Mouse (Mus musculus) olfactory bulb, adult 2 months (tissue): ENCODE results near the gene Rorb. TPM values are rescaled to one million over a fixed set of nuclear protein-coding genes. Genes with fewer than 3 reads are reported as not detected.

ENCODE experiments used
- H3K27ac ChIP-seq: fragments of 200-500 bp; 2 replicates; pipeline ENCODE4 v1.5.1; 2012; ENCODE audit warnings: low read depth, low read length; ENCODE audit not compliant: insufficient read depth
- H3K4me1 ChIP-seq: fragments of 200-500 bp; 2 replicates; pipeline ENCODE4 v1.6.1; 2012; ENCODE audit warnings: low read length; ENCODE audit not compliant: control insufficient read depth, insufficient read depth
- H3K4me3 ChIP-seq: fragments of 200-500 bp; 2 replicates; pipeline ENCODE4 v1.5.1; 2012; ENCODE audit warnings: mild to moderate bottlenecking, low read depth, low read length, moderate library complexity; ENCODE audit not compliant: insufficient read depth
- CTCF ChIP-seq: fragments of 200-500 bp; IDR thresholded peaks from 2 replicates; pipeline ENCODE4 v1.5.1; 2012; ENCODE audit warnings: low read depth, mild to moderate bottlenecking, low read length, moderate library complexity; ENCODE audit not compliant: insufficient read depth
- POLR2A ChIP-seq: fragments of 200-500 bp; IDR thresholded peaks from 2 replicates; pipeline ENCODE4 v1.6.1; 2012; ENCODE audit warnings: mild to moderate bottlenecking, low read depth, low read length, moderate library complexity; ENCODE audit not compliant: insufficient read depth
- WGBS: fragments of 180-500 bp; shearing (Covaris S2); methylation state at CpG from one replicate; pipeline ENCODE4 v1.1.7; 2018; 5-methylcytosine and 5-hydroxymethylcytosine counted together
- polyA plus RNA-seq: library from polyadenylated mRNA; stranded (reverse); fragments of >200 nt; gene quantifications from 2 replicates; pipeline ENCODE4 v1.2.4, GENCODE M21; 2012; ENCODE audit warnings: low replicate concordance; ENCODE audit not compliant: missing spikeins, insufficient read depth, insufficient read length

Rorb gene
- not detected in 2 replicates for polyA plus RNA-seq

GRCm38 (mm10) chr19:19110793-19111427, at the start of gene Rorb:
Rorb (minus strand) TSS chr19:19111196.
- TF ChIP-seq CTCF, result no peak
- TF ChIP-seq POLR2A, result no peak
- no peak within 1 kb of the TSS for H3K27ac ChIP-seq
- peak within 1 kb of the TSS; percentile 46 for H3K4me3 ChIP-seq
- WGBS, result under 1% methylated on average over 25 of the region's 25 CpGs
- peaks cover 8% of the 10 kb centered on the region; the same call in 1 of the 2 replicates for H3K4me1 ChIP-seq

- H3K4me1 ChIP-seq, result no peaks in the 10 kb centered on the region
- no peak overlapping the region for H3K27ac ChIP-seq
- TF ChIP-seq CTCF, result no peak
- TF ChIP-seq POLR2A, result no peak
- H3K4me3 ChIP-seq, result no peak overlapping the region
- WGBS, result 21% methylated on average over 6 of the region's 6 CpGs
Measured at GRCm38 (mm10) chr19:19148847-19149246, 37.9 kb upstream of the Rorb start.

GRCm38 (mm10) chr19:19144447-19144846, 33.5 kb upstream of the Rorb start:
- Histone ChIP-seq H3K27ac (no peak overlapping the region), H3K4me1 (no peaks in the 10 kb centered on the region), H3K4me3 (no peak overlapping the region)
- TF ChIP-seq CTCF (no peak), POLR2A (no peak)
- 97% methylated on average over 4 of the region's 4 CpGs for WGBS

- 45% methylated on average over 2 of the region's 2 CpGs for WGBS
- Histone ChIP-seq H3K4me3 (no peak overlapping the region), H3K4me1 (no peaks in the 10 kb centered on the region), H3K27ac (no peak overlapping the region)
- no peak for TF ChIP-seq CTCF
- no peak for TF ChIP-seq POLR2A
Measured at GRCm38 (mm10) chr19:19136856-19137255, 25.9 kb upstream of the Rorb start.

GRCm38 (mm10) chr19:19135838-19136237, 24.8 kb upstream of the Rorb start:
- WGBS, result 85% methylated on average over 2 of the region's 2 CpGs

GRCm38 (mm10) chr19:19122324-19122723, 11.3 kb upstream of the Rorb start:
- no peak for TF ChIP-seq CTCF
- TF ChIP-seq POLR2A, result no peak
- no peak overlapping the region for H3K27ac ChIP-seq
- 58% methylated on average over 2 of the region's 2 CpGs for WGBS
- no peak overlapping the region for H3K4me3 ChIP-seq
- H3K4me1 ChIP-seq, result no peaks in the 10 kb centered on the region

More at GRCm38 (mm10) chr19:19135838-19136237, 24.8 kb upstream of the Rorb start:
- no peak for TF ChIP-seq POLR2A
- no peak for TF ChIP-seq CTCF
- Histone ChIP-seq H3K27ac (no peak overlapping the region), H3K4me1 (no peaks in the 10 kb centered on the region), H3K4me3 (no peak overlapping the region)

- TF ChIP-seq CTCF, result no peak
- no peak for TF ChIP-seq POLR2A
- peaks cover 8% of the 10 kb centered on the region; the same call in 1 of the 2 replicates for H3K4me1 ChIP-seq
- 66% methylated on average over 4 of the region's 4 CpGs for WGBS
- no peak overlapping the region for H3K4me3 ChIP-seq
- H3K27ac ChIP-seq, result no peak overlapping the region
Measured at GRCm38 (mm10) chr19:19112180-19112579, 1.2 kb upstream of the Rorb start.

- no peak overlapping the region for H3K27ac ChIP-seq
- TF ChIP-seq CTCF (no peak), POLR2A (no peak)
- peaks cover 8% of the 10 kb centered on the region; the same call in 1 of the 2 replicates for H3K4me1 ChIP-seq
- WGBS, result 3% methylated on average over 12 of the region's 12 CpGs
- peak overlapping the region; percentile 46 for H3K4me3 ChIP-seq
Measured at GRCm38 (mm10) chr19:19111428-19112170, 603 bp upstream of the Rorb start.

- no peak overlapping the region for H3K27ac ChIP-seq
- 1% methylated on average over 49 of the region's 49 CpGs for WGBS
- peak overlapping the region; percentile 46 for H3K4me3 ChIP-seq
- peaks cover 8% of the 10 kb centered on the region; the same call in 1 of the 2 replicates for H3K4me1 ChIP-seq
- TF ChIP-seq POLR2A, result no peak
- TF ChIP-seq CTCF, result no peak
Measured at GRCm38 (mm10) chr19:19110011-19110768, 806 bp downstream of the Rorb start.
